13 mouse cellular contexts compared by ENCODE assay signal in the genomic region with DNA sequence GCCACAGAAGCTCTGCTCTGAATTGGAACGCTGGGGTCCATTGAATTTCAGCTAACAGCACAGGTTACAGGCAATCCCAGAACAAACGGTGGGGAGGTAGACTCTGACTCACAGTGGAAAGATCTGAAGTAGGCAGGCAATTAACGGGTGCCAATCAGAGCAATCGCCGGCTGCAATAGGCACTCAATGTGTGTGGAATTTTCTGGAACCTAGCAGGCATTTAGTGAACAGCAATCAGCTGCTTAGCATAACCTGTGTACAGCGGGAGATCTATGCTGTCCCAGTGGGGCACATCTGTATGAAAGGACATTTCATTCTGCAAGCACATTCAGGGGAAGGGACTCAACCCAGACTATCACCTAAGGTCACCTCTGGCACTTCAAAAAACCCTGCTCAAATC.
"Had no signal": no experiment of that assay in that cellular context is flagged by ENCODE, and none has a peak within 500 bp of the region (broad histone marks: within the 10 kb centered on the region; RNA-seq: fewer than 3 reads in every experiment).

No protein-coding gene starts in this region.

- DNase-seq: lung, adult 18-20 months; lung, embryonic 14.5 days; lung, postnatal 10 days; lung, postnatal 4 days; midbrain, embryonic 14.5 days; retina, postnatal 1 day; right cerebral cortex, adult 18-20 months; right cerebral cortex, postnatal 25 days; right cerebral cortex, postnatal 4 days; spleen, adult 18-20 months; thymus, adult 2 months; thymus, postnatal 25 days; thymus, postnatal 4 days had no signal
